Mouse (Mus musculus) ovary, postnatal 36 days (tissue): Measurements from ENCODE around the gene Sin3a.

ENCODE experiments used
- DNase-seq: peaks from one replicate; pipeline ENCODE4 v3.0.0; 2022; ENCODE audit warnings: low spot score, mixed read lengths

Sin3a gene

GRCm38 (mm10) chr9:57137777-57138176 is 65.9 kb downstream of the Sin3a start:
- no peak for DNase-seq

- DNase-seq = no peak
These were observed 66.7 kb downstream of the Sin3a start for GRCm38 (mm10) chr9:57138507-57138906.

- DNase-seq = no peak
These were observed 67.3 kb downstream of the Sin3a start for GRCm38 (mm10) chr9:57139110-57139509.

GRCm38 (mm10) chr9:57139571-57139970 is 67.7 kb downstream of the Sin3a start:
- no peak for DNase-seq

GRCm38 (mm10) chr9:57141417-57142353 is 69.8 kb downstream of the Sin3a start:
- no peak for DNase-seq

- no peak for DNase-seq
These were observed 71.4 kb downstream of the Sin3a start for GRCm38 (mm10) chr9:57143212-57143611.

GRCm38 (mm10) chr9:57144830-57145229 is 73.0 kb downstream of the Sin3a start:
- no peak for DNase-seq

GRCm38 (mm10) chr9:57146451-57147066 is 74.7 kb downstream of the Sin3a start:
- no peak for DNase-seq

GRCm38 (mm10) chr9:57147205-57148143 is 75.6 kb downstream of the Sin3a start:
- DNase-seq = no peak

GRCm38 (mm10) chr9:57148144-57148878 is 76.5 kb downstream of the Sin3a start, which contains the start of gene Neil1:
Gene Neil1, minus strand, starts transcription at chr9:57148305.
- DNase-seq = peak; percentile 79

- DNase-seq = no peak
These were observed 77.2 kb downstream of the Sin3a start for GRCm38 (mm10) chr9:57149021-57149420.

- DNase-seq = no peak
These were observed 78.4 kb downstream of the Sin3a start for GRCm38 (mm10) chr9:57150192-57150591.

GRCm38 (mm10) chr9:57152331-57152730 is 80.5 kb downstream of the Sin3a start:
- DNase-seq = no peak

- DNase-seq = no peak
These were observed 84.5 kb downstream of the Sin3a start for GRCm38 (mm10) chr9:57156383-57156782.

GRCm38 (mm10) chr9:57156823-57157222 is 85.0 kb downstream of the Sin3a start:
- DNase-seq = no peak

- DNase-seq = no peak
These were observed 85.7 kb downstream of the Sin3a start for GRCm38 (mm10) chr9:57157499-57157898.

GRCm38 (mm10) chr9:57158013-57158470 is 86.2 kb downstream of the Sin3a start, which contains the start of gene Commd4:
Gene Commd4, minus strand, starts transcription at chr9:57158331.
- DNase-seq = peak; percentile 77

GRCm38 (mm10) chr9:57158506-57158905 is 86.7 kb downstream of the Sin3a start:
- DNase-seq = no peak

- DNase-seq = no peak
These were observed 90.7 kb downstream of the Sin3a start for GRCm38 (mm10) chr9:57162496-57162895.

GRCm38 (mm10) chr9:57163137-57163536 is 91.3 kb downstream of the Sin3a start:
- DNase-seq = no peak

- DNase-seq = no peak
These were observed 94.3 kb downstream of the Sin3a start for GRCm38 (mm10) chr9:57166173-57166572.
